Mouse (Mus musculus) hematopoietic stem cell, adult 5-6 weeks (primary cell): ENCODE measurements around the gene Zfyve9. TPM values are rescaled to one million over a fixed set of nuclear protein-coding genes. Genes with fewer than 3 reads are reported as not detected.

Experiments
- ATAC-seq, 2 experiments: fragments of 125-278 bp in 1 of 2; replicated peaks in 1 of 2; 2 replicates each; pipeline ENCODE4 v1.8.0; 2016 to 2017; ENCODE audit warnings: inconsistent platforms in 2 of 2, mild to moderate bottlenecking in 2 of 2, moderate number of reproducible peaks in 2 of 2, low read depth in 1 of 2, moderate TSS enrichment in 1 of 2; ENCODE audit not compliant: low FRiP score in 2 of 2, poor library complexity in 2 of 2, severe bottlenecking in 2 of 2, insufficient read depth in 1 of 2, low TSS enrichment in 1 of 2
- total RNA-seq: library from RNA; stranded (forward); fragments of 172-1452, 232-1000 nt; gene quantifications from 2 replicates; pipeline ENCODE4 v1.2.3, GENCODE M21; 2017

Zfyve9 gene
- total RNA-seq: 1.9 and 3.2 TPM in 2 replicates

GRCm38 (mm10) chr4:108780057-108780863, at the start of gene Zfyve9:
Gene Zfyve9, minus strand, starts transcription at chr4:108780798.
- peak; percentile 65 to 85 for ATAC-seq

GRCm38 (mm10) chr4:108826643-108827042, 46.0 kb upstream of the Zfyve9 start:
- no peak for ATAC-seq

GRCm38 (mm10) chr4:108826096-108826495, 45.5 kb upstream of the Zfyve9 start:
- ATAC-seq: no peak

- no peak for ATAC-seq
These were observed 45.1 kb upstream of the Zfyve9 start for GRCm38 (mm10) chr4:108825677-108826076.

- ATAC-seq: no peak
These were observed 31.0 kb upstream of the Zfyve9 start for GRCm38 (mm10) chr4:108811550-108811949.

GRCm38 (mm10) chr4:108811142-108811541, 30.5 kb upstream of the Zfyve9 start:
- ATAC-seq: no peak

- ATAC-seq: no peak
These were observed 22.9 kb upstream of the Zfyve9 start for GRCm38 (mm10) chr4:108803535-108803934.

GRCm38 (mm10) chr4:108798083-108798830, 17.7 kb upstream of the Zfyve9 start:
- peak; percentile 53 to 76; a peak in 1 of 4 replicates for ATAC-seq

GRCm38 (mm10) chr4:108796701-108797100, 16.1 kb upstream of the Zfyve9 start:
- no peak for ATAC-seq

GRCm38 (mm10) chr4:108793941-108794340, 13.3 kb upstream of the Zfyve9 start:
- no peak for ATAC-seq

- ATAC-seq: no peak
These were observed 9.9 kb upstream of the Zfyve9 start for GRCm38 (mm10) chr4:108790507-108790906.

- no peak; a peak in 1 of 4 replicates for ATAC-seq
These were observed 8.8 kb upstream of the Zfyve9 start for GRCm38 (mm10) chr4:108789258-108789936.

GRCm38 (mm10) chr4:108782421-108783085, 2.0 kb upstream of the Zfyve9 start:
- ATAC-seq: no peak

- no peak for ATAC-seq
These were observed 998 bp upstream of the Zfyve9 start for GRCm38 (mm10) chr4:108781596-108781995.

GRCm38 (mm10) chr4:108780864-108781205, 237 bp upstream of the Zfyve9 start:
- ATAC-seq: no peak

- ATAC-seq: 0 out of 4 replicates have a peak, but pooled peaks of 1 of the 2 experiments have one; percentile 30
These were observed 888 bp downstream of the Zfyve9 start for GRCm38 (mm10) chr4:108779763-108780056.

- ATAC-seq: no peak
These were observed 12.1 kb downstream of the Zfyve9 start for GRCm38 (mm10) chr4:108768527-108768926.

- ATAC-seq: no peak
These were observed 21.0 kb downstream of the Zfyve9 start for GRCm38 (mm10) chr4:108759583-108759982.
